Mouse (Mus musculus) myocyte (in vitro differentiated cells): ENCODE measurements around the gene Eif4a3.

Experiments
- CEBPB ChIP-seq: IDR thresholded peaks from 2 replicates; pipeline ENCODE4 v1.6.1; 2011; ENCODE audit warnings: mild to moderate bottlenecking, moderate library complexity; ENCODE audit not compliant: poor library complexity, insufficient read depth, severe bottlenecking
- E2F4 ChIP-seq: IDR thresholded peaks from one replicate; pipeline ENCODE4 v1.6.1; 2011; ENCODE audit warnings: mild to moderate bottlenecking, control low read depth, moderate library complexity; ENCODE audit not compliant: insufficient read depth
- MAX ChIP-seq: IDR thresholded peaks from one replicate; pipeline ENCODE4 v1.6.1; 2011; ENCODE audit warnings: low read depth, mild to moderate bottlenecking, control low read depth
- MYOD1 ChIP-seq, 3 experiments: IDR thresholded peaks; one replicate each; pipeline ENCODE4 v1.6.1; 2011; ENCODE audit warnings: control low read depth in 2 of 3, low read depth in 2 of 3, mild to moderate bottlenecking in 2 of 3, moderate library complexity in 1 of 3; ENCODE audit not compliant: insufficient read length in 2 of 3, control insufficient read depth in 1 of 3
- MYOG ChIP-seq, 3 experiments: IDR thresholded peaks; one replicate each; pipeline ENCODE4 v1.6.1; 2011; ENCODE audit warnings: control low read depth in 2 of 3, low read depth in 2 of 3, mild to moderate bottlenecking in 2 of 3; ENCODE audit not compliant: insufficient read length in 2 of 3, control insufficient read depth in 1 of 3, insufficient read depth in 1 of 3
- POLR2A ChIP-seq: IDR thresholded peaks from one replicate; pipeline ENCODE4 v1.6.1; 2011; ENCODE audit warnings: low read depth, mild to moderate bottlenecking, control low read depth, moderate library complexity; ENCODE audit not compliant: insufficient read length
- POLR2AphosphoS2 ChIP-seq: IDR thresholded peaks from one replicate; pipeline ENCODE4 v1.6.1; 2011; ENCODE audit warnings: low read depth, control low read depth; ENCODE audit not compliant: insufficient read length
- REST ChIP-seq: IDR thresholded peaks from one replicate; pipeline ENCODE4 v1.6.1; 2011; ENCODE audit warnings: mild to moderate bottlenecking, control low read depth, moderate library complexity; ENCODE audit not compliant: insufficient read depth, insufficient read length
- TCF12 ChIP-seq: IDR thresholded peaks from one replicate; pipeline ENCODE4 v1.6.1; 2011; ENCODE audit warnings: mild to moderate bottlenecking, control low read depth; ENCODE audit not compliant: poor library complexity, insufficient read depth, severe bottlenecking
- TCF3 ChIP-seq: IDR thresholded peaks from one replicate; pipeline ENCODE4 v1.6.1; 2011; ENCODE audit warnings: low read depth, control low read depth; ENCODE audit not compliant: insufficient read length
- USF1 ChIP-seq: IDR thresholded peaks from one replicate; pipeline ENCODE4 v1.6.1; 2011; ENCODE audit warnings: low read depth, mild to moderate bottlenecking, control low read depth, moderate library complexity

DNA sequence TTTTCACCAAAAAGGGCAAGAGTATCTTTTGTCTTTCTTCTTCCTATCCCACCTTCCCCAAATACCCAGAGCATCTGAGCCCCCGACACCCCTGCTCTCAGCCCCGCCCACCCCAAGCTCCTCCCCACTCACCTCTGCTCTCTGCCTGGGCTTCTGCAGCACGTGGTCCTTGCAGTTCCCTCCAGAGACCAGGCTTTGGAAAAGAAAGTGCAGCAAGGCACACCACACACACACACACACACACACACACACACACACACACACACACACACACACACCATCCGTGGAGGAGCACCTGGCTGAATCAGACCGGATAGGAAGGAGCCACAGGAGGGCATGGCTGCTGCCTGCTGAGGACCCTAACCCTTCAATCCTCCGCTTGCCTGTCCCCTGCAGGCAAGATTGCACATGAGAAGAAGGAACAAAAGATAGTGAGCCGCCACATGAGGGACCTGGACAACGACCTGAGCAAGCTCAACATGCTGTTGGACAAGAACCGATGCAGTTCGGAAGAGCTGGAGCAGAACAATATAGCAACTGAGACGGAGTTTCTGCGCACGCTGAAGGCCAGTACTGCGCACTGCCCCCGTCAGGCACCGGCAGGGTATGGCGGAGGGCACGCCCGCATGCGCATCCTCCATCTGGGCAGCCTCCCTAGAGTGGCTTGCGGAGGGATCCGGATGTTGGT, 46.9 kb downstream of the Eif4a3 start:
- TF ChIP-seq E2F4 (no peak), POLR2A (no peak), MAX (no peak), POLR2AphosphoS2 (no peak), TCF12 (no peak), CEBPB (no peak), TCF3 (no peak), MYOG (IDR thresholded peaks at IDR 0.05; ENCODE audit: control insufficient read depth in 1 of 3, insufficient read depth in 1 of 3, insufficient read length in 2 of 3, low read depth in 2 of 3) (no peak), REST (no peak), USF1 (no peak), MYOD1 (IDR thresholded peaks at IDR 0.05; ENCODE audit: control insufficient read depth in 1 of 3, insufficient read length in 2 of 3, low read depth in 2 of 3) (no peak)
